Mouse (Mus musculus): ENCODE results near the gene Tusc2.

- TF ChIP-seq POLR2A (IDR thresholded peaks at IDR 0.05; ENCODE audit: borderline replicate concordance, insufficient read depth, low read length) (no peak), CTCF (IDR thresholded peaks at IDR 0.05; ENCODE audit: borderline replicate concordance, insufficient read depth, low read depth, low read length) (no peak)
These were observed 40.2 kb downstream of the Tusc2 start for GRCm38 (mm10) chr9:107603251-107603650.

Measured in cerebellum, adult 2 months (tissue).